Mouse (Mus musculus) kidney, adult 2 months (tissue): ENCODE data around the gene Ccdc47.

Experiments
- CTCF ChIP-seq: fragments of 200-500 bp; conservative IDR thresholded peaks from 2 replicates; pipeline ENCODE4 v1.5.1; 2011; ENCODE audit warnings: low read depth, mild to moderate bottlenecking, control low read depth, low read length, moderate library complexity, mixed read lengths; ENCODE audit not compliant: insufficient read depth, insufficient read length
- POLR2A ChIP-seq: fragments of 200-500 bp; IDR thresholded peaks from one replicate; pipeline ENCODE4 v1.6.1; 2011; ENCODE audit warnings: low read depth, low read length, control low read depth

- TF ChIP-seq POLR2A: no peak
- TF ChIP-seq CTCF: no peak
These were observed 28.8 kb downstream of the Ccdc47 start for GRCm38 (mm10) chr11:106187326-106187725.
